Mouse (Mus musculus): ENCODE results near the gene Zbtb8b. TPM values are rescaled to one million over a fixed set of nuclear protein-coding genes. Genes with fewer than 3 reads are reported as not detected.
"Not testable (repeated sequence)": the region's sequence is repeated elsewhere in the genome, so short reads cannot be mapped to it uniquely, and the experiment has no call there.

Zbtb8b gene
- polyA plus RNA-seq, 1 experiment = not detected

GRCm38 (mm10) chr4:129450851-129451250 is 10.2 kb upstream of the Zbtb8b start:
- H3K4me3 ChIP-seq (ENCODE audit: insufficient read depth, low read depth, low read length) = no peak overlapping the region
- no peak overlapping the region for H3K27ac ChIP-seq (replicated peaks; ENCODE audit: low read depth, low read length)
- H3K4me1 ChIP-seq (ENCODE audit: control insufficient read depth, insufficient read depth, insufficient read length, low read length) = no peaks in the 10 kb centered on the region

- H3K27ac ChIP-seq (replicated peaks; ENCODE audit: low read depth, low read length) = no peak overlapping the region
- H3K4me3 ChIP-seq (ENCODE audit: insufficient read depth, low read depth, low read length) = no peak overlapping the region
- H3K4me1 ChIP-seq (ENCODE audit: control insufficient read depth, insufficient read depth, insufficient read length, low read length) = no peaks in the 10 kb centered on the region
These were observed 8.1 kb upstream of the Zbtb8b start for GRCm38 (mm10) chr4:129448713-129449112.

DNA sequence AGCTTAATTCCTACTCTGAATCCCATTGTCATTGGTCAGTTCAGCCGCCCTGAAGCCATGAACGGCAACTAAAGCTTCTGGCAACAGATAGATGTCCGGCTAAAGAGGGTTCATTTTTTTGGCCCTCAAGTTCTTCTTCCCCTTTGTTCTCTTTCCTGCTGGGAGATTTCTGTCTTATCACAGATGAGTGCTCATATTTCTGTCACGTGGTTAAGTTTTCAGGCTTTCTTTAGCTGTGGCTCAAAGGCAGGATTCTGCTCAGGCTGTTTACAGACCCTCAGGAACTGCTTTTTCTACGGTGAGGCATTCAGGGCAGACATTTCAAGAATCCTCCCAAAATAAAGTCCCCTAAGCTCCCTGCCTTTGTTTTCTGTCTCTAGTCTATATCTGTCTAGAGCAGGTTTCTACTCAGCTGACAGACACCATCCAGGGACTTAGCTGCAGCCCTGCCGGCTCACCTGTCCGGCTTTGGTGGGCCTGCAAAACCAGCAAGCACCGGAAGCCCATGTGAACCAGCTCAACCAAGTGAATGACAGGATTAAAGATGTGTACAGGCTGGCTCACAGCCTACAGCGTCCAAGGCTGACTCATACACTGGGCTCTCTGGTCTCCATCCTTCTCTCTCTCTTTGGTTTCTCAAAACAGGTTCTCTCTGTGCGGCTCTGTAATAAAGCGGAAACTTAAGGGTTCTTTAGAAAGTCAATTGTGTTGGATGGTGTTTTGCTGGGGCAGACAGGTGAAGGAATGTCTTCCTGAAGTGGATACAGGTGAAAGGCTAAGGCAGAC is 7.3 kb upstream of the Zbtb8b start:
- no peak overlapping the region for H3K27ac ChIP-seq (replicated peaks; ENCODE audit: low read depth, low read length)
- no peaks in the 10 kb centered on the region for H3K4me1 ChIP-seq (ENCODE audit: control insufficient read depth, insufficient read depth, insufficient read length, low read length)

DNA sequence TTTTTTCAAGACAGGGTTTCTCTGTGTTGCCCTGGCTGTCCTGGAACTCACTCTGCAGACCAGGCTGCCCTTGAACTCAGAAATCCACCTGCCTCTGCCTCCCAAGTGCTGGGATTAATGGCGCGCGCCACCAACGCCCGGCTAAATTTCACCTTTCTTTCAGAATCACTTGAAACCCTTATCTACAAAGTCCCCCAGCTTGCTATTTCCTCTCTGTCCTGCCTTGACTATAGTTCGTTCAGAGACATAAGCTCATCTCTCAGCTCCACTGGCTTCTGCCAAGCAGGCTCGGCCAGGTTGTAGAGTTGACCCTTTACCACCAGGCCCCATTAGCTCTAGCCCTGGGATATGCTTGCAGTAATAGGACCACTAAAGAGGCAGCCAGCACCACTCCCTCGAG is 6.7 kb upstream of the Zbtb8b start:
- H3K27ac ChIP-seq (replicated peaks; ENCODE audit: low read depth, low read length) = no peak overlapping the region
- no peak overlapping the region for H3K4me3 ChIP-seq (ENCODE audit: insufficient read depth, low read depth, low read length)
- H3K4me1 ChIP-seq (ENCODE audit: control insufficient read depth, insufficient read depth, insufficient read length, low read length) = no peaks in the 10 kb centered on the region

More for the DNA sequence above, 7.3 kb upstream of the Zbtb8b start:
- no peak overlapping the region for H3K4me3 ChIP-seq (ENCODE audit: insufficient read depth, low read depth, low read length)

GRCm38 (mm10) chr4:129441145-129441544 is 492 bp upstream of the Zbtb8b start:
- Histone ChIP-seq H3K27ac (replicated peaks; ENCODE audit: low read depth, low read length) (no peak overlapping the region), H3K4me1 (ENCODE audit: control insufficient read depth, insufficient read depth, insufficient read length, low read length) (no peaks in the 10 kb centered on the region), H3K4me3 (ENCODE audit: insufficient read depth, low read depth, low read length) (no peak overlapping the region)

GRCm38 (mm10) chr4:129418321-129418720 is 22.3 kb downstream of the Zbtb8b start:
- no peaks in the 10 kb centered on the region for H3K4me1 ChIP-seq (ENCODE audit: control insufficient read depth, insufficient read depth, insufficient read length, low read length)

DNA sequence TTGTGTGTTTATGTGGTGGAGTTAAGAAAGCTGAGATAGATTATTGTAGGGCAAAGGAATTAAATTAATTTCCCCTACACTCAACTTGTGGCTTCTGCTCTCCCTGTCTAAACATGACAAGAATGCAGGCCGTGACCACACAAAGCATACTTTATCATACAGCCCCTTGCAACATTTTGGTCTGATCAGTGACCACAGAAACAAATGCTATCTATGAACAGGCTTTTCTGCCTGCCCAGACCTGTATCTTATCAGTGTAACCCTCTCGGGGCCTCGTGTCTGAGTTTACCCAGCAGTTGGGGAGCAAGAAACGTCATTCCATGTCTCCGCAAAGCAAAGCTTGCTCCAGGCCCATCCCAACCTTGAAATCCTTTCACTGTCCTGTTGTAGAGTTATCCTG is 24.2 kb downstream of the Zbtb8b start:
- no peak overlapping the region for H3K27ac ChIP-seq (replicated peaks; ENCODE audit: low read depth, low read length)
- no peak overlapping the region for H3K4me3 ChIP-seq (ENCODE audit: insufficient read depth, low read depth, low read length)
- H3K4me1 ChIP-seq (ENCODE audit: control insufficient read depth, insufficient read depth, insufficient read length, low read length) = no peaks in the 10 kb centered on the region

More at GRCm38 (mm10) chr4:129418321-129418720, 22.3 kb downstream of the Zbtb8b start:
- Histone ChIP-seq H3K4me3 (ENCODE audit: insufficient read depth, low read depth, low read length) (no peak overlapping the region), H3K27ac (replicated peaks; ENCODE audit: low read depth, low read length) (no peak overlapping the region)

- Histone ChIP-seq H3K4me3 (ENCODE audit: insufficient read depth, low read depth, low read length) (no peak overlapping the region), H3K27ac (replicated peaks; ENCODE audit: low read depth, low read length) (no peak overlapping the region), H3K4me1 (ENCODE audit: control insufficient read depth, insufficient read depth, insufficient read length, low read length) (no peaks in the 10 kb centered on the region)
These were observed 24.8 kb downstream of the Zbtb8b start for GRCm38 (mm10) chr4:129415892-129416291.

GRCm38 (mm10) chr4:129410991-129411390 is 29.7 kb downstream of the Zbtb8b start:
- Histone ChIP-seq H3K4me3 (ENCODE audit: insufficient read depth, low read depth, low read length) (no peak overlapping the region), H3K27ac (replicated peaks; ENCODE audit: low read depth, low read length) (no peak overlapping the region), H3K4me1 (ENCODE audit: control insufficient read depth, insufficient read depth, insufficient read length, low read length) (no peaks in the 10 kb centered on the region)

GRCm38 (mm10) chr4:129410532-129410931 is 30.1 kb downstream of the Zbtb8b start:
- H3K27ac ChIP-seq (replicated peaks; ENCODE audit: low read depth, low read length); H3K4me1 ChIP-seq (ENCODE audit: control insufficient read depth, insufficient read depth, insufficient read length, low read length); H3K4me3 ChIP-seq (ENCODE audit: insufficient read depth, low read depth, low read length): not testable (repeated sequence)

- Histone ChIP-seq H3K27ac (replicated peaks; ENCODE audit: low read depth, low read length) (no peak overlapping the region), H3K4me1 (ENCODE audit: control insufficient read depth, insufficient read depth, insufficient read length, low read length) (no peaks in the 10 kb centered on the region), H3K4me3 (ENCODE audit: insufficient read depth, low read depth, low read length) (peak overlapping the region; percentile 39)
These were observed 34.2 kb downstream of the Zbtb8b start for GRCm38 (mm10) chr4:129406447-129406846.

DNA sequence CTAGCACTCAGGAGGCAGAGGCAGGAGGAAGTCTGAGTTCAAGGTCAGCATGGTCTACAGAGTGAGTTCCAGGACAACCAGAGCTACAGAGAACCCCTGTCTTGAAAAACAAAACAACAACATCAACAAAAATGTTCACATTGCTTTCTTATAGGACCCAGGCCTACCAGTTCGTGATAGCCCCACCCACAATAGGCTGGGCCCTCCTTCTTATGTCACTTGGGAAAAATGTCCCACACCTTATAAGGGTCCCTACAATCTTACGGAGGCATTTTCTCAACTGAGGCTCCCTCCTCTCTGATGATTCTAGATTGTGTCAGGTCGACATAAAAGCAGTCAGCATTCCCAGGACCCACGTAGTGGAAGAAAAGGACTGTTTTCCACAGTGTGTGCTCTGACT is 40.8 kb downstream of the Zbtb8b start:
- H3K27ac ChIP-seq (replicated peaks; ENCODE audit: low read depth, low read length) = no peak overlapping the region
- H3K4me3 ChIP-seq (ENCODE audit: insufficient read depth, low read depth, low read length) = no peak overlapping the region
- no peaks in the 10 kb centered on the region for H3K4me1 ChIP-seq (ENCODE audit: control insufficient read depth, insufficient read depth, insufficient read length, low read length)

DNA sequence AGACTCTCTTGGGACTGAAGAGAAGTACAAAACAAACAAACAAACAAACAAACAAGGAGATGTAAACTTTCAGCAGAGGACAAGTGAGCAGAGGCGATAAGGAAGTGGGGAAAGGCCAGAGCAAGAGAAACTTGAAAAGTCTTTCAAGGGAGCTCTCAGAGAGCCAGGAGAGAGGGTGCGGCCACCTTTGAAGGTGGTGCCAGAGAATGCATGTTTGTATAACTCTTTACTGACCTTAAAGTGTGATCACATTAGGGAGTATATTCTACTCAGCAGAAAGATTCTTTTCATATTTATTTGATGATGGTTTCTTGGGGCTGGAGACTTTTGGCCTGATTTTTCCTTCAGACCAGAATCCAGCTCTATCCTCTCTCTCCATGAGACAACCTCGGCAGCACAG is 43.7 kb downstream of the Zbtb8b start:
- Histone ChIP-seq H3K27ac (replicated peaks; ENCODE audit: low read depth, low read length) (no peak overlapping the region), H3K4me1 (ENCODE audit: control insufficient read depth, insufficient read depth, insufficient read length, low read length) (no peaks in the 10 kb centered on the region), H3K4me3 (ENCODE audit: insufficient read depth, low read depth, low read length) (no peak overlapping the region)

DNA sequence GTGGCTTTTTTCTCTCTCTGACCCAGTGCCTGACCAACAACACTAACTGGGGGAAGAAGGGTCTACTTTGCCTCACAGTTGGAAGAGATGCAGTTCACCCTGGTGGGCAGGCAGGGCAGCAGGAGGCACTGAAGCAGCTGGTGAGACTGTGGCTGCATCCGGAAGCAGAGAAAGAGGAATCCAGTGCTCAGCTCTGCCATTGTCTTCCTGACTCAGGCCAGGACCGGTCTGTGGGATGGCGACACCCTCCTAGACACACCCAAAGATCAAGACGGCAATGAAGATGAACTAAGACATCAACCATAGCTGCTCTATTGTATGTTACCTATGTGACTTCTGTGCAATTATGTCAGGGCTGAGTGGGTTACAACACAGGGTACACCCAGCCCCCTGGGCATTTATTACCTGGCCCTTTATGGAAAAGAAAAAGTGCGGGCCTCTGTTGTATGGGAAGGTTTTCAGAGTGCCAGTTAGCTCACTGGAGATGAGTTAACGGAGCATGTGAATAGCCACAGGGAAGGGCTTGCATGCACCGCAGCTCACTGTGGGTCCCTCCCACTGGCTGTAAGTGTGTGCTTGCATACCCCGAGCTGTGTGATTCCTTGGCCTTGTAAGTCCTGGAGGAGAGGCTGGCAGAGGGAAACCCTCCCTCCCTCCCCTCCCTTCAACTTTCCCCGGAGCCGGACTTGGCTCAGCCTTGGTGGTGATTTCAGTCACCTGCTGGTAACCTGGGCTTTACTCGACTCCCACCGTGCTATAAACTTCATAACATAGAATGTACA is 46.4 kb downstream of the Zbtb8b start:
- no peaks in the 10 kb centered on the region for H3K4me1 ChIP-seq (ENCODE audit: control insufficient read depth, insufficient read depth, insufficient read length, low read length)
- no peak overlapping the region for H3K4me3 ChIP-seq (ENCODE audit: insufficient read depth, low read depth, low read length)
- no peak overlapping the region for H3K27ac ChIP-seq (replicated peaks; ENCODE audit: low read depth, low read length)

- Histone ChIP-seq H3K4me1 (ENCODE audit: control insufficient read depth, insufficient read depth, insufficient read length, low read length) (no peaks in the 10 kb centered on the region), H3K27ac (replicated peaks; ENCODE audit: low read depth, low read length) (no peak overlapping the region), H3K4me3 (ENCODE audit: insufficient read depth, low read depth, low read length) (no peak overlapping the region)
These were observed 49.6 kb downstream of the Zbtb8b start for GRCm38 (mm10) chr4:129390936-129391557.

Data from brown adipose tissue, adult 24 weeks (tissue).